Mouse (Mus musculus): ENCODE measurements around the gene Krr1. TPM values are rescaled to one million over a fixed set of nuclear protein-coding genes. Genes with fewer than 3 reads are reported as not detected.

Krr1 gene
- total and polyA plus RNA-seq, 3 experiments, result 66.3 to 84.9 (median 67.2) TPM

DNA sequence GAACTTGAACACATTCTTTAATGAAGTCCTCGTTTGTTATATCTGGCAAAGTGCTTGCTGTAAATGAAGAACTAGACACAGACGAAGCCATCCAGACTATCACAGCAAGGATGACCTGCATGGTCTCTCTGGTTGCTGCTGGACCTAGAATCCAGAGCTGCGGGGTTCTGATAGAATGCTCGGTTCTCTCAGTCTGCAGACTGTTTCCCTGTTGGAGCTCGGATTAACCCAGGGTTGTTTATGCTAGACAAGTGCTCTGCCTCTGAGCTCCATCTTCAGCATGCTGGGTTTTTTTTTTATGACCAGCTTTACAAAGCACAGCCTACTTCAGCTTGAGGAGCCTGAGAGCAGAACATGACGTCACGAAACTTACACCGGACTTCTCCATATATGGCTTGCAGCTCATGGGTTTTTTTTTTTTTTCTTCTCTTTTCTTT is 24.5 kb downstream of the Krr1 start:
- Histone ChIP-seq H3K36me3 (ENCODE audit: control insufficient read depth in 1 of 2, insufficient read depth in 2 of 2, low read length in 2 of 2) (peaks cover 0 to 15% of the 10 kb centered on the region in 2 experiments; a peak in 2 of 4 replicates), H3K4me3 (ENCODE audit: control insufficient read depth in 1 of 2, insufficient read depth in 1 of 2, low read depth in 2 of 2, low read length in 2 of 2) (no peak overlapping the region), H3K9me3 (replicated peaks; ENCODE audit: insufficient read depth, low read length) (no peaks in the 10 kb centered on the region), H3K9ac (ENCODE audit: control insufficient read depth, low read depth, low read length, poor library complexity, severe bottlenecking) (no peak overlapping the region), H3K4me1 (ENCODE audit: control insufficient read depth in 1 of 2, insufficient read depth in 2 of 2, low read length in 2 of 2) (peaks cover 10 to 17% of the 10 kb centered on the region in 2 experiments), H3K27ac (ENCODE audit: control insufficient read depth, low read depth, low read length) (no peak overlapping the region), H3K27me3 (ENCODE audit: control insufficient read depth in 1 of 2, insufficient read depth in 2 of 2, low read length in 2 of 2) (no peaks in the 10 kb centered on the region), H3K79me2 (ENCODE audit: control insufficient read depth, insufficient read depth, low read length, poor library complexity) (no peaks in the 10 kb centered on the region)
- DNase-seq (ENCODE audit: low read depth, low spot score), result no peak
- TF ChIP-seq KAT2A (conservative IDR thresholded peaks at IDR 0.05; ENCODE audit: low read depth, low read length), result no peak
- TF ChIP-seq SMC3 (IDR thresholded peaks at IDR 0.05; ENCODE audit: low read depth, low read length), result no peak
- TF ChIP-seq MEF2A (IDR thresholded peaks at IDR 0.05; ENCODE audit: extremely low read depth, insufficient replicate concordance, low read depth, low read length, poor library complexity, severe bottlenecking), result no peak
- TF ChIP-seq USF1 (IDR thresholded peaks at IDR 0.05; ENCODE audit: low read depth, low read length), result no peak
- TF ChIP-seq TBP (IDR thresholded peaks at IDR 0.05; ENCODE audit: low read depth, low read length), result no peak
- no peak for TF ChIP-seq JUND (IDR thresholded peaks at IDR 0.05; ENCODE audit: low read depth, low read length)
- no peak for TF ChIP-seq BHLHE40 (IDR thresholded peaks at IDR 0.05; ENCODE audit: borderline replicate concordance, low read depth, low read length)
- no peak for TF ChIP-seq POLR2A (IDR thresholded peaks at IDR 0.05; ENCODE audit: control insufficient read depth in 1 of 2, insufficient read depth in 1 of 2, low read depth in 1 of 2, low read length in 2 of 2, poor library complexity in 1 of 2)
- TF ChIP-seq MXI1 (IDR thresholded peaks at IDR 0.05; ENCODE audit: low read depth, low read length), result no peak
- no peak for TF ChIP-seq TCF12 (IDR thresholded peaks at IDR 0.05; ENCODE audit: low read depth, low read length)
- no peak for TF ChIP-seq MAFK (IDR thresholded peaks at IDR 0.05; ENCODE audit: borderline replicate concordance, low read depth, low read length)
- no peak for TF ChIP-seq E2F4 (IDR thresholded peaks at IDR 0.05; ENCODE audit: borderline replicate concordance, low read depth, low read length)
- TF ChIP-seq ELF1 (IDR thresholded peaks at IDR 0.05; ENCODE audit: low read depth, low read length), result no peak
- TF ChIP-seq GATA1 (IDR thresholded peaks at IDR 0.05; ENCODE audit: low read depth, low read length), result no peak
- no peak for TF ChIP-seq MYC (IDR thresholded peaks at IDR 0.05; ENCODE audit: low read depth, low read length)
- TF ChIP-seq UBTF (IDR thresholded peaks at IDR 0.05; ENCODE audit: borderline replicate concordance, insufficient read depth, low read depth, low read length), result no peak
- no peak for TF ChIP-seq MYB (IDR thresholded peaks at IDR 0.05; ENCODE audit: low read depth, low read length)
- TF ChIP-seq MAX (IDR thresholded peaks at IDR 0.05; ENCODE audit: low read length), result no peak
- no peak for TF ChIP-seq ETS1 (IDR thresholded peaks at IDR 0.05; ENCODE audit: low read depth, low read length)
- TF ChIP-seq POLR2AphosphoS5 (IDR thresholded peaks at IDR 0.05; ENCODE audit: borderline replicate concordance, low read depth, low read length), result no peak

DNA sequence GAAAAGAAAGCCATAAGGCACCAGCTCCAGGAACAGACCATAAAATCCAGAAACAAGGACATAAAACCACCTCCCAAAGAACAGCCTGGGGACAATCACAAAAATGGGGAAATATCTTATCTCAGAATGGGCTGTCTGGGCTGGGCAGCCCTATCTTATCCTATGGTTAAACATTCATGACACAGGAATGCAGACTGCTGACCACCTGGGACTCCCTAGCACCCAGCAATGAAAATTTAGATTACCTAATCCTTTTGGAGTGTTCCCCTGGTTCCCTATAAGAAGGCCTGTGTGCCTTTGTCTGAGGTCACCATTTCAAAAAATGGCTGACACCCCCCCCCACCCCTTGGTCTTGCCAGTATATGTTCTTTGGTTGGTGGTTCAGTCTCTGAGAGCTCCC is 25.2 kb downstream of the Krr1 start:
- TF ChIP-seq TCF12 (IDR thresholded peaks at IDR 0.05; ENCODE audit: low read depth, low read length) (0 out of 2 replicates have a peak, but pooled peaks have one; percentile 38), POLR2AphosphoS2 (IDR thresholded peaks at IDR 0.05; ENCODE audit: low read length) (no peak), ZKSCAN1 (IDR thresholded peaks at IDR 0.05; ENCODE audit: low read depth, low read length) (no peak)
- H3K9ac ChIP-seq (ENCODE audit: control insufficient read depth, low read depth, low read length, poor library complexity, severe bottlenecking), result no peak overlapping the region
- H3K79me2 ChIP-seq (ENCODE audit: control insufficient read depth, insufficient read depth, low read length, poor library complexity), result no peaks in the 10 kb centered on the region
- H3K9me3 ChIP-seq (replicated peaks; ENCODE audit: insufficient read depth, low read length), result no peaks in the 10 kb centered on the region
- H3K27ac ChIP-seq (ENCODE audit: control insufficient read depth, low read depth, low read length), result no peak overlapping the region
- no peak for DNase-seq (ENCODE audit: low read depth, low spot score)
- H3K27me3 ChIP-seq (ENCODE audit: control insufficient read depth in 1 of 2, insufficient read depth in 2 of 2, low read length in 2 of 2), result no peaks in the 10 kb centered on the region
- H3K36me3 ChIP-seq (ENCODE audit: control insufficient read depth in 1 of 2, insufficient read depth in 2 of 2, low read length in 2 of 2), result peaks cover 0 to 15% of the 10 kb centered on the region in 2 experiments; a peak in 2 of 4 replicates
- peaks cover 10 to 20% of the 10 kb centered on the region in 2 experiments for H3K4me1 ChIP-seq (ENCODE audit: control insufficient read depth in 1 of 2, insufficient read depth in 2 of 2, low read length in 2 of 2)
- H3K4me3 ChIP-seq (ENCODE audit: control insufficient read depth in 1 of 2, insufficient read depth in 1 of 2, low read depth in 2 of 2, low read length in 2 of 2), result no peak overlapping the region
